ENCODE assay signal across 12 mouse cellular contexts in the genomic region with DNA sequence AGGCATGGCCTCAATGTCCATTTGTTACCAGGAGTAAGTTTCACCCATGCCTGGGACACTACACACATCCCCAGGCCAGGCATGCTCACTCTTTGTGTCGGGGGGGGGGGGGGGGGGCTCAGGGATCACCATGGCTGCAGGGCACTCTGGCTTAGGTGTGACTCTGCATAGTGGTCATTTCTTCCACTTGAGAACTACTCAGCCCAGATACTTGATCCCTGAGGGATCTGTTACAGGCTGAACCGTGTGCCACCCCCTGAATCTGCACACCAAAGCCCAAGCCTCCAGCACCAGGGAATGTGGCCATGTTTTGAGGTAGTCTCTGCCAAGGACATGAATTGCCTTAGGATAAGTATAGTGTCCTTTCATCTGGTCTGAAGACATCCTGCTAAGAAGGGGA.
"Had no signal": no experiment of that assay in that cellular context is flagged by ENCODE, and none has a peak within 500 bp of the region (broad histone marks: within the 10 kb centered on the region; RNA-seq: fewer than 3 reads in every experiment).

No protein-coding gene starts in this region.

- H3K4me3 ChIP-seq: layer of hippocampus, adult 2 months; left cerebral cortex, adult 2 months; liver, embryonic 13.5 days had no signal

- H3K9me3 ChIP-seq: liver, embryonic 13.5 days had no signal

- DNase-seq: kidney, adult 2 months; kidney, postnatal 25 days; layer of hippocampus, postnatal 36 days; liver, embryonic 13.5 days; lung, adult 2 months; midbrain, embryonic 14.5 days; thymus, adult 18-20 months; thymus, postnatal 36 days had no signal

- H3K36me3 ChIP-seq: liver, embryonic 13.5 days had no signal

- H3K27ac ChIP-seq: kidney, postnatal 0 days; layer of hippocampus, adult 2 months; left cerebral cortex, adult 2 months; liver, embryonic 13.5 days; macrophage had no signal

- H3K9ac ChIP-seq: liver, embryonic 13.5 days had no signal

- H3K4me2 ChIP-seq: liver, embryonic 13.5 days had no signal
